Mouse (Mus musculus): ENCODE measurements around the gene Hsd11b1. TPM values are rescaled to one million over a fixed set of nuclear protein-coding genes. Genes with fewer than 3 reads are reported as not detected.

The Hsd11b1 gene
- total RNA-seq, 4 experiments from 2014 or later, result 15.8 to 18.7 (median 17.4) TPM

DNA sequence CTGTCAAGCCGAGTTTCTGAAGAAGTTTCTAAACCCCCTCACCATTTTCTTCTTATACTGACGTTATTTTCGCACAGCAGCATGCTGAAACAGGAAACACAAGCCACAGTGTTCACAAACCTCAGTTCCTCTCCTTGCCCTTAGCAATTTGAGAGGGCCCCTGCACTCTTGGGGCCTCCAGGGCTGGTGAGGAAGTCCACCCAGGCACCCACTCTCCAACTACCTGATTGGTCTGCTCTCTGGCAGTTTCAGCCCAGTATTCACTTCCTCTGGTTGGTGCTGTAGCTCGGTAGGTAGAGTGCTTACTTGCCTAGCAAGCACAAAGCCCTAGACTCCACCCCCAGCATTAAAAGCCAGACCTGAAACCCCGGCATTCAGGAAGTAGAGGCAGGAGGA, 62.5 kb downstream of the Hsd11b1 start, which contains the start of gene Traf3ip3:
Traf3ip3 (minus strand) TSS at position 321 of the 396 bp plus-strand sequence.
- no peak for DNase-seq (ENCODE audit: low spot score in 2 of 2)

DNA sequence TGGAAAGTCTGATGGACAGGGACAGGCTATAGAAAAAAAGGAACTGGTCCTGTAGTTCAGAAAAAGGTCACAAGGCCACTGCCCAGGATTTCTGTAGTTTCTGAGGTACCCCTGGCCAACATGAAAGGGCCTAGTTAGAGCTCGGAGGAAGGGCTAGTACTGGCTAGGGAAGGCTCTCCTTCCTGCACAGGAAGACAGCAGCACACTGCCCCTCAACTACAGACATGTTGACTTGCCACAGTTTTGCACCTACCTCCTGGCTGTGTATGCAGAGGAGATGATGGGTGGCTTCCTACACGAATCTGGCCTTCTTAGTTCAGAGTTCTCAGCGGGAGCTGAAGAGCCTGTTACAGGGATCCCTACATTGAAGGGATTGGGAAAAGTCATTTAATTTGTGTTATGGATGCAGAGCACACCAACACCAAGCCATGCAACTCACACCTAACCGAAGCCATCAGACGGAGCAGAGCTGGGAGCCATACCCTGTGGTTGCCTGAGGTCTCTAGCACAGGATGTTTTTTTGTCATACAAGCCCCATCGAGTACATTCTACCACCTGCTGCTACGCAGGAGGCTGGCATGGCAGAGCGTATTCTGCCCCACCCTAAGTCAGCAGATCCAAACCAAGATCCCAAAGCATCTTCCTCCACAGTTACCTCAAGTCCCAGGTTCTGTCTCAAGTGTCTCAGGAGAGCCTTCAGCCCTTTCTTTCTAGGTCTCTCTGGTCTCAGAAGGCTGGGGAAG, 63.1 kb downstream of the Hsd11b1 start:
- no peak for DNase-seq (ENCODE audit: low spot score in 2 of 2)

DNA sequence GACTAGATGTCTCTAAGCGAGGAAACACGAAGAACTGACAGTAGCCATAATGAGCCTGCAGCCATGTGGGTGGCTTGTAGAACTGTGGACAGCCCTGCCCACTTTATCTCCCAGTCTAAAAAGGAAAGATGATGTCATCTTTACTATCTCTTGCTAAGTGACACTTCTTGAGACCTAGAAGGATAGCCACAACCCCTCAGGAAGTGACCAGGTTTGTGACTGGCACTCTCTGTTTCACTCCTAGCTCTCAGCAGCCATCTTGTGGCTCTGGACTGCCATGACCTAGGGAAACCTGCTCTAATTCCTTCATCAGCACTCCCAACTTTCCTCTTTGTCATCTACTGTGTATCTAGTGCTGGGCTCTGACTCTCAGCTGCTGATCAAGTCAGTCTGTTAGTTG, 65.6 kb downstream of the Hsd11b1 start:
- no peak for DNase-seq (ENCODE audit: low spot score in 2 of 2)

DNA sequence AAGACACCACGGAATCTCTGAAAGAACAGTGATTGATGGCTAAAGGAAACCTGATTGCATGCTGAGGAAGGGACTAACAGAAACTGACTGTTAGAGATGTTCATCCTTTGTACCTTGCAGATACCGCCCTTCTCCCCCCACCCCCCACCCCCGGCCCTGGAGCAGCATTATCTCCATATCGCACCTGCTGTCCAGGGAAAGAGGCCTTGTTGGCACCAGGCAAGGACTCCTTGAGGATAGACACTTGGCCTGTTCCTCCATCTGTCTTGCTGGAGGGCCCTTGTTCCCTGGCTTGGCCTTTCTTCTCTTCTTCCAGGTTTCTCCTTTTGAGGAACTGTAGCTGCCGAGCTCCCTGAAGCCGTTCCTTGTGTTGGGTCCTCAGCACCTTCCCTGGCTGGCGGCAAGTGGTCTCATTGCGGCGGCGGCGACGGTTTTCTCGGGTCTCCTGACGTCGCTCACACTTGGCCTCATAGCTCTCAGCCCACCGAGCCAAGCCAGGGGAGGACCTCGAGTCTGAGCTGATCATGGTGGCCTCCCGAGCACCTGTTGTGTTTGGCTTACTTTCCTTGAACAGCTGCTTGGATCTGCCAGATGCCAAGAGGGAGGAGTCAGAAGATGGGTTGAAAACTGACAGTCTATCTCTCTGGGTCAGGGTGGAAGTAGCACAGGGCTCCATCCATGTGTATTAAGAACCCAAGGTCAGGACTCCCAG, 66.2 kb downstream of the Hsd11b1 start:
- no peak for DNase-seq (ENCODE audit: low spot score in 2 of 2)

DNA sequence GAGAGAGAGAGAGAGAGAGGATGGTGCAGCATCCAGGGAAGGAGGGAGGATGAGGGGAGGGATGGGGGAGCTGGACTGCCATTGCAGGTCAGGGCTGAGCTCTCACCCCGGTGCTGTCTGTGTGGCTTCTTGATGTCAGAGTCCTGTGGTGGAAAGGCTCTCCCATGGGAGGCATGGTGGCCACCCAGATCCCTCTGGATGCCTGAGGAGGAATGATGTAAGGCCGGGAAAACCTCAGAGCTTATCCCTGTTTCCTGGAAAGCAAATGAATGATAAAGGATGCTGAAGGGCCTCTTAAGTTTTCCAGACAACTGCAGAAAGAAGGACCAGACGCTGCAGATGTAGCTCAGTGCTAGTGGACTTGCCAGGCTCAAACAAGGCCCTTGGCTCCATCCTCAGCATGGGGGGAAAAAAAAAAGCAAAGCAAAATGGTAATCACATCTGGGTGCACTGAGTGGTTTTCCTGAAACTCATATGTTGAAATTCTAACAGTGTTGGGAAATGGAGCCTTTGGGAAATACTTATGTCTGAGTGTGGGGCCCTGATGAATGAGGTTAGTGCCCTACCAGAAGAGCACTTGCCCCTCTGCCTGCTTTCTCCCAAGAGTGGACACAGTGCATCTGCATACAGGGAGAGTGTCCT, 68.6 kb downstream of the Hsd11b1 start:
- no peak for DNase-seq (ENCODE audit: low spot score in 2 of 2)

DNA sequence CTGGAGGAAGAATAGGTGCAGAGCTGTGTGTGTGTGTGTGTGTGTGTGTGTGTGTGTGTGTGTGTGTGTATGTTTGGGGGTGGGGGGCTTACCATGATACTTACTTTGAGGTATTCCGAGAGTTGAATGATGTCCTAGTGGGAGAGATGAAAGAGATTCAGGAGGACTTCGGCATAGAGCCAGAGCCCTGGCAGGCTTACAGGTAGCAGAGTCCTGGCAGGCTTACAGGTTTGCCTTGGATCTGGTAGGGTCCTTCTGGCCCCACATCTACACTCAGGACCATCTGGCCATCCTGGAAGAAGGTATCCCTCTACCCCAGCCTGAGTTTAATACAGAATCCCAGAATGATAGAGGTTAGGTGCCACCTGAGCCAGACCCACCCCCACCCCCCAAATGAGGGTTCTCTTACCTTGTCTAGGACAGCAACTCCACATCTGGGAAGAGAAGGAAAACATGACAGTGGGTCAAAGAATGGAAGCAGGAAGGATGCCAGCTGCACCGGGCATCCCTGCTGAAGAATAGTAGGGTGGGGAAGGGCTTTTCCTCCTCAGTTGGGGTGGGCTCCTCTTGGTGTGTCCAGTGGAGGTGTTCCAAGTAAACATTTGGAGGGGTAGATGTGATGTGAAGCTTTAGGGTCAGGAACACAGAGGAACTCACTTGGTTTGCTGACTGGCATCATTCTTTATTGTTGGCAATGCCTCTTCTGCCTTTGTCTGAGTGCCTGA, 69.3 kb downstream of the Hsd11b1 start:
- DNase-seq (ENCODE audit: low spot score in 2 of 2), result no peak

DNA sequence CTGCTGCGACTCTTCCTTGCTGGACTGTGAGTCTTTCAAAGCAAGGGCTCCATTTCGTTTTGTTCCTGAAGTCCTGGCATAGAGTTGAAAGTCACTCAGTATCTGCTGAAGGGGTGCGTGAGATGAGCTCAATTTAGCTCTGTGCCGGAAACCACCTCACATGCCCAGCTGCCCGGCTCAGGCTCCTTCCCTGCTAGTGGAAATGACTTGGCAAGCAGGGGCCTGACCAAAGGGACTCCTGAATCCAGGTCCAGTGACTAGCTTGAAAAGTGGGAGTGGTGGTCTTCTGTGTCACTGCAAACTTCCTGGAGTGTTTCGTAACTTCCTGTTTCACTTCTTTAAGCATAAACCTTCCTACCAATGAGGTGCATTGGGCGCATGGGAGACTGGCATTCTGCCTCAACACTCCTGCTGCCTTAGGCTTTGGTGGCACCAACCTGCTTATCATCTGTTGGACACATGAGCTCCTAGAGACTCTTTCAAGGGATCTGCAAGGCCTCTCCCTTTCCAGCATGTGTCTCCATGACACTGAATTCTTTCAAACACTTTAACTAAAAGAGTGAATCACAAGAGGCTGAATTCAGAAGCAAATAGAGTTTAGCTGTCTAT, 72.1 kb downstream of the Hsd11b1 start:
- no peak for DNase-seq (ENCODE audit: low spot score in 2 of 2)

DNA sequence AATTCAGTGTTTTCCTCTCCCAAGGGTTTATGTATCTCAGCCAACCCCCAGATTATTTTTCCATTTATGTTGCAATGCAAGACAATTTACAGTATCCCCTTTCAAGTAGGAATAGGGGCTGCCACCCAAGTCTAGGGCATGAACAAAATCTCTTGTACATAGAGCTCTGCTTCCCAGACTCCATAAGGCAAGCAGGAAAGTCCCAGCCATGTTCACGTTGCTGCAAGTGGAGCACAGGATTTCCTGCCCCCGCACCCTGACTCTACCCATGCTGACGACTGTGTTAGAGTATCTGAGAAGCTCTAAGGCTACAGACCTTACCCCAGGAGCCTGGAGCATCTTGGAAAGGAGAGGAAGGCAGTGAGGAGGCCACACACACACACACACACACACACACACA, 74.1 kb downstream of the Hsd11b1 start:
- DNase-seq (ENCODE audit: low spot score in 2 of 2), result no peak

DNA sequence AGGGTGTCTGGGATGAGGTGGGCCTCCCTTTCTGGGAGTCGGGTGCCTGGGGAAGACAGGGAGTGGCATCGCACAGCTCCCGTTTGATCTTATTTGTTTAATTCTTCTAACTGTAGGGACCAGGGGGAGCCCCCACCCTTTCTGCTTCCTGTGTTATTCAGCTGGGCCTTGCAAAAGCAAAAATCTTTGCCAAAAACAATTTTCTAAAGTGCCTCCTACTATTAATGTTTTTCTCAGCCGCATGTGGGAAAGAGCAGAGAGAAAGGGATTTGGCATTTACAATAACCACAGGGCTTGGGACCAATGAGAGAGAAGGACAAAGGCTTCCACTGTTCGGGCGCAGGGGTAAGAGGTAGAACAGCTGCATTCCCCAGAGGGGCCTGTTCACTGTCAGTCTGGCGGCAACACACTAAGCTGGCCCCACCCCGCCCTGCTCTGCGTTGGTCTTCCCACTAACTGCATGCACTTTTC, 74.7 kb downstream of the Hsd11b1 start:
- DNase-seq (ENCODE audit: low spot score in 2 of 2), result peak in 1 of 2 experiments; percentile 34

DNA sequence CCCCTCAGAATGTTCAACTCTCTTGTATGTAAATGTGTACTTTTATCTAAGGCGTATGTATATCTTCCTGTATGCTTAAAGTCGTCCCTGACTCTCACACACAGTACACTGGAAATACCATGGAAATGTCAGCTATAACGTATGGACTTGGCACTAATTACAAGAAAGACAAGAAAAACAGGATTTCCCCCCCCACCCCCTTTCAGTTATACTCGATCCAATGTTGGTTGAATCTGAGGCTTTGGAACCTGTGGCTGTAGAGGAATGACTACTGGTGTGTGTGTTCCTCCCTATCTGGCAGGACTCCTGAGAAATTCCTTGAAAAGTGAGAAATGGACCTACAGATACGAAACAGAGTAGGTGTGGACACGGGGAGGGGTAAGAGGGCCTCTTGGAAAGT, 75.6 kb downstream of the Hsd11b1 start:
- no peak for DNase-seq (ENCODE audit: low spot score in 2 of 2)

DNA sequence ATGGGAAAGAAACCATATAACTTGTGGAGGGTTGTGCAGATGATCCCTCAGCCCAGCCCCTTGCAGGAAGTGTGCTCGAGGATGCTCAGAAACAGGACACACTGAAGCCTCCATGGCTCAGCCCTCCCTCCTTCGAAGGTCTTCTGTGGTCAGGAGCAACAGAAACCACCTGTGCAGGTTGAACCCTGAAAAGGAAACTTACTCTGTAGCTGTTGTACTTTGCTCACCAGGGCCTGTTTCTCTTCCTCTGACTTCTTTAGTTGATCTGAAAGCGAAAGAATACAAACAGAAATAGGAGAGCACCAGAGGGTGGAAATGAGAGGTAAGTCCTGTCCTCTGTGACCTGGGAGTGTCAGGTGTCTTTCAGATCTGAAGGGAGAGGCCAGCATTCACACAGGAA, 82.8 kb downstream of the Hsd11b1 start:
- no peak for DNase-seq (ENCODE audit: low spot score in 2 of 2)

DNA sequence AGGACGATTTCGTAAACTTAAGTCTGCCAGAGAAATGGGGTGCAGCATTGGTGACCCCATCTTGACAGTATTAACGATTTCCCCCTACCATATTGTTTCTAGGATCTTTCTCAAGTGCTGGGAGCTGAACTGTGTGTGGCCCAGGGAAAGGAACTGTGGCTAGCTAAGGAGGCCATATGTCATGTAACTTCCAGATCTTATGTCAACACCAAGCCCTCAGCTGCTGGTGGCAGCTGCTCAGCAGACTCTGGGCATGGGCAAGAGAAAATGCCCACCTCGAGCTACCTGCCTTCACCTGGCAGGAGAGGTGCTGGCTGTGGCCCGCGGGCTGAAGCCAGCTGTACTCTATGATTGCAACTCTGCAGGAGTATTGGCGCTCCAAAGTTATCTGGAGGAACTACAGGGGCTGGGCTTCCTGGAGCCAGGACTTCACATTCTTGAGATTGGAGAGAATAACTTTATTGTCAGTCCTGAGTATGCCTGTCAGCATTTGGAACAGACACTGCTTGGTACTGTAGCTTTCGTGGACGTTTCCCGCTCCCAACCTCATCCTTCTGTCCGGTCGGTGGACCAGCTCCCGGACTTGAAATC, 89.6 kb downstream of the Hsd11b1 start:
- DNase-seq (ENCODE audit: low spot score in 2 of 2), result no peak

DNA sequence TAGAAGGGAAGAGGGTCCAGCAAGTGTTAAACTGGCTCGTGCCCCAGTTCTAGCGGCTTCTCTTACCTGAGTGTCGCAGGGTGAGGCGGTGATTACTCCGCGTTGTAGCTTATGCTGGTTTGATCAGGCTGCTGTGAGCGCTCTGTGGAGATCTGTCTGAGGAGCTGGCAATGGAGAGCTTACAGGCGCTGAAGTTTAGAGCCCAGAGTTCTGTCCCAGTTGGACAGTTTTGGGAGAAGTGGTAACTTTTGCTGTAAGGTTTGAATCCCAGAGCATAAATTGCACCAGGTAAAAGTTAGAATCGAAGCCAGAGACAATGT, 90.1 kb downstream of the Hsd11b1 start:
- DNase-seq (ENCODE audit: low spot score in 2 of 2), result no peak

DNA sequence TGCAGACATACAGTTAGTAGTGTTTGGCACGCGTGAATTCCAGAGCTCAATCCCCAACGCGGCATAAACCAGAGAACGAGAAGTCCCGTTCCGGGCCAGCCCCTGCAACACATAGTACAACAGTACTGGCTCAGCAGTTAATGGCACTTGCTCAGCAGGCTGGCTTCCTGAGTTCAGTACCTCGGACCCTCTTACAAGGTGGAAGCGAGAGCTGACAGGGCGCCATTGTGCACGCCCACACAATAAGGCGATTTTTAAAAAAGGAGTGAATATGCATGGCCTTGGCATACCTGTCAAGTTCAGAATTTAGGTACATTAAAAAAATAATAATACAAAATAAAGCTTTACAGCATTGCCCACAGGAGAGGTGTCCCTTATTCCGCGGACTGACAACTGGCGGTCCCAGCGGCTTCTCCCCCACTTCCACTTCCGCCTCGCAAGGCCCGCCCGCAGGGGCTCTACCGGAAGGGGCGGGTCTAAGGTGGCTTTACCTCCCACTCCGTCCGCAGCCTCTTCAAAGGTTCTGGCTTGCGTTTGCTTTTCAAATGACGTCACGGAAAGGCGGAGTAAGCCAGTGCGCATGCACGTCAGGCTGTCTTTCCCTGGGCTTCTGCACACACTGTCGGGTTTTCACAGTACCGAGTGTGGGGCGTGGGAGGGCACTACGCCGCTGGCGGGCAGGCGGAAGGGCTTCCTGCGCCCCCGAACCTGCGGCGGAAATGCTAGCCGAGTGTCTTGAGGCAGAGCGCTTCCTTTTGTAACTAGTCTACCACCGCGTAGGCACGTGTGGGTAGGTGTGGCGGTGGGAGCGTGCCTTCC, 90.7 kb downstream of the Hsd11b1 start:
- DNase-seq (ENCODE audit: low spot score in 2 of 2), result peak; percentile 84 to 96

Other genes with a start within 250 kb of the Hsd11b1 start
- 10 to 100 TPM; 23.4 to 27.9 (median 25.8) TPM for gene Syt14, start 228.3 kb downstream of the Hsd11b1 start, total RNA-seq (2022)
- gene Diexf, start 133.8 kb downstream of the Hsd11b1 start, total RNA-seq (2022), result 10 to 100 TPM; 17.0 to 21.9 (median 19.7) TPM
- gene Irf6, start 111.0 kb downstream of the Hsd11b1 start, total RNA-seq (2022), result 1 to 10 TPM; 1.2 to 2.7 (median 1.5) TPM
- gene A130010J15Rik, start 96.0 kb downstream of the Hsd11b1 start, total RNA-seq (2022), result 1 to 10 TPM; 3.7 to 4.9 (median 4.2) TPM
- gene Traf3ip3, start 62.4 kb downstream of the Hsd11b1 start, total RNA-seq (2022), result 1 to 10 TPM; 1.4 to 6.0 (median 2.1) TPM
- 1 to 10 TPM; 1.6 to 4.7 (median 2.1) TPM for gene Lamb3, start 56.4 kb downstream of the Hsd11b1 start, total RNA-seq (2022)
- gene G0s2, start 9.1 kb upstream of the Hsd11b1 start, total RNA-seq (2022), result 1 to 10 TPM; 4.9 to 9.1 (median 6.8) TPM
- gene Camk1g, start 106.2 kb upstream of the Hsd11b1 start, total RNA-seq (2022), result 10 to 100 TPM; 28.7 to 33.3 (median 30.1) TPM